Mouse (Mus musculus) heart, postnatal 25 days (tissue): Measurements from ENCODE around the gene Gnb2. TPM values are rescaled to one million over a fixed set of nuclear protein-coding genes. Genes with fewer than 3 reads are reported as not detected.

Experiments used
- DNase-seq: peaks from one replicate; pipeline ENCODE4 v3.0.0; 2022; ENCODE audit warnings: low spot score
- intact Hi-C: fragments of 180-260 bp; cut with DNase I; formaldehyde crosslinking; loops from one replicate; pipeline ENCODE4 v1.15.1; 2025
- microRNA-seq: library from miRNA; unstranded; fragments of <30 nt; microRNA quantifications from one replicate; pipeline ENCODE4 v1.2.0, GENCODE M21; 2022
- total RNA-seq, 2 experiments: library from RNA; stranded (reverse); gene quantifications; 2 replicates each; pipeline ENCODE4 v1.2.3; 2021

Gnb2 gene
- total RNA-seq, 2 experiments from 2014 or later: 245 to 246 TPM

- DNase-seq: peak; percentile 27
These were observed 41.8 kb downstream of the Gnb2 start for GRCm38 (mm10) chr5:137491559-137491958.

GRCm38 (mm10) chr5:137487616-137488015, 45.7 kb downstream of the Gnb2 start:
- intact Hi-C loops: no loop called here
- no peak for DNase-seq

More at GRCm38 (mm10) chr5:137491559-137491958, 41.8 kb downstream of the Gnb2 start:
- intact Hi-C loops: no loop called here

- no peak for DNase-seq
- intact Hi-C loops: no loop called here
These were observed 47.5 kb downstream of the Gnb2 start for GRCm38 (mm10) chr5:137485851-137486155.

DNA sequence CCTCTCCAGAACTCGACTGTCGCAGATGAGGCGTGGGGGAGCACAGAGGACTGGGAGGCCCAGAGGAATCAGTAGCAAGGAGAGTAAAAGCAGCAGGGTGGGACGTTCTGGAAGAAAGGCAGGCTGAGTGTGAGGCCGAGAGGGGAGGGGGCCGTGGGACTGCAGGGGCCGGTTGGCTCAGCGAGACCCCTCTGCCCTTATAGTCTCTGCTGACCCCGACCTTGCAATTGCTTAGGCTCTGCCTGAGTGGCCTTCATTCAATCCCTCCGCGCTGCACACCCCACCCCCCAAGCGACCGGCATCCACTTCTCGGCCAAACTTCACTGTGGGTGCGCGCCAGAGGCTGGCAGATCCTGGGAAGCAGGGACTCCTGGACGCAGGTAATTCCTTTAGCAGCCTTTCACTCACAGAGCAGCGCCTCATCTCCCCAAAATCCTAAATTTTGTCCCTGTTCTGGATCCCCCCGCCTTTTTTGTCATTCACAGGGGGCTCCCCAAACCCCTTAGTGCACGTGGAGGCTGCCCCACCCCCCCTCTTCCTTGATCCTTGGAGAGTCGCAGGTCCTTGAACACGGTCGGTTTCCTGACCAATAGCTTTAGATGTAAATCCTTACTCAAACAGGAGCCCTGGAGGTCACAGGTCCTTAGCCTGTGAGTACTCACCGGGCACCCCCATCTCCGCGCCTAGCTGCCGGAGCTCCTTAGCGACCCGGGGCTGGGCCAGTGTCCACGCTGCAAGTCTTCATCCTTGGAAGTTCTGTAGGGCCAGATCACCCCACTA, 48.0 kb downstream of the Gnb2 start:
- intact Hi-C loops: no loop called here
- DNase-seq: no peak

GRCm38 (mm10) chr5:137481897-137482296, 51.4 kb downstream of the Gnb2 start:
- intact Hi-C loops: loop anchor here (2.0 to 5.0 kb wide), 2 partner anchors 19 to 350 kb away; no protein-coding TSS in a partner anchor
- DNase-seq: no peak

- intact Hi-C loops: loop anchor here (5.0 kb wide), 1 partner anchor 349 kb away; no protein-coding TSS in a partner anchor
- peak; percentile 40 for DNase-seq
These were observed 52.2 kb downstream of the Gnb2 start for GRCm38 (mm10) chr5:137481138-137481537.

Small RNA genes within 50 kb of the gene (microRNA-seq; reads per million reads assigned to microRNA genes)
- not detected for gene Mir6418

Other genes with a start within 250 kb of the Gnb2 start
- gene Ache, start 246.0 kb downstream of the Gnb2 start, total RNA-seq: 1 to 10 TPM; 1.4 to 2.2 TPM
- gene Ufsp1, start 238.9 kb downstream of the Gnb2 start, total RNA-seq: 1 to 10 TPM; 8.3 to 8.7 TPM
- gene Srrt, start 225.8 kb downstream of the Gnb2 start, total RNA-seq: 10 to 100 TPM; 67.1 to 67.7 TPM
- gene Trip6, start 219.1 kb downstream of the Gnb2 start, total RNA-seq: 10 to 100 TPM; 10.8 to 13.3 TPM
- 1 to 10 TPM; 2.7 to 3.0 TPM for gene Slc12a9, start 199.9 kb downstream of the Gnb2 start, total RNA-seq
- gene Ephb4, start 183.4 kb downstream of the Gnb2 start, total RNA-seq: 10 to 100 TPM; 52.5 to 64.2 TPM
- not detected for gene Zan, start 56.4 kb downstream of the Gnb2 start, total RNA-seq
- 10 to 100 TPM; 14.8 to 15.3 TPM for gene Pop7, start 31.0 kb downstream of the Gnb2 start, total RNA-seq
- 10 to 100 TPM; 28.6 to 29.1 TPM for gene Gigyf1, start 15.0 kb downstream of the Gnb2 start, total RNA-seq
- gene Epo, start 268 bp downstream of the Gnb2 start, total RNA-seq: not detected
- not detected for gene Actl6b, start 20.0 kb upstream of the Gnb2 start, total RNA-seq
- gene Tfr2, start 36.3 kb upstream of the Gnb2 start, total RNA-seq: under 1 TPM in 1 of 2 experiments, not detected in 1; 0.08 TPM
- gene Mospd3, start 67.5 kb upstream of the Gnb2 start, total RNA-seq: 10 to 100 TPM; 16.2 to 17.5 TPM
- gene Pcolce, start 80.3 kb upstream of the Gnb2 start, total RNA-seq: 10 to 100 TPM; 66.9 to 71.3 TPM
- under 1 TPM; 0.11 to 0.36 TPM for gene Fbxo24, start 95.5 kb upstream of the Gnb2 start, total RNA-seq
- gene Lrch4, start 95.6 kb upstream of the Gnb2 start, total RNA-seq: 10 to 100 TPM; 17.6 to 18.2 TPM
- 1 to 10 TPM; 3.2 to 4.5 TPM for gene Gm20605, start 95.7 kb upstream of the Gnb2 start, total RNA-seq
- gene Sap25, start 107.8 kb upstream of the Gnb2 start, total RNA-seq: 1 to 10 TPM; 3.0 to 3.9 TPM
- gene Irs3, start 112.2 kb upstream of the Gnb2 start, total RNA-seq: under 1 TPM; 0.29 to 0.48 TPM
- 10 to 100 TPM; 11.8 to 13.3 TPM for gene Agfg2, start 151.2 kb upstream of the Gnb2 start, total RNA-seq
- under 1 TPM; 0.98 to 0.99 TPM for gene Nyap1, start 208.1 kb upstream of the Gnb2 start, total RNA-seq
- 100 to 1,000 TPM; 282 to 288 TPM for gene Tsc22d4, start 212.2 kb upstream of the Gnb2 start, total RNA-seq
- 10 to 100 TPM; 11.1 to 13.4 TPM for gene Ppp1r35, start 245.3 kb upstream of the Gnb2 start, total RNA-seq